Mouse (Mus musculus): ENCODE measurements around the gene Cracr2a.

DNA sequence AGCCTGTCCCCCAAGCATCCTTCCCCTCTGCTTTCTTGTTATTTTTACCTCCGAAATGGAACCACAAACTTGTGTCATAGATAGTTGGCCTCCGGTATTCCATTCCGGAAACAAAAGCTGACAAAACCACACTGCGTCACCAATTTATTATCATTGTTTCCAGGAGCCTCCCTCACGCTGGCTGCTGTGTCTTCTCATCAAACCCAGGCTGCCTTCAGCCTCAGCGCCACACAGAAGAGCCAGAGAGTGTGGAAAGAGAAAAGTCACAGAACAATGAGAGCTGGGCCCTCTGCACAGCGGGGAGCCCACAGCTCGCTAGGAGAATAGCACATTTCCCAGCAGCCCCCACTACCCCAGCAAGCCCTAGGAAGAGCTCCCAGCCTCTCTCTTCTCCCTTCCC is 162.0 kb downstream of the Cracr2a start:
- no peak for TF ChIP-seq CTCF (IDR thresholded peaks at IDR 0.05; ENCODE audit: low read depth, low read length)
- TF ChIP-seq GATA1 (IDR thresholded peaks at IDR 0.05; ENCODE audit: borderline replicate concordance, low read length): no peak
- TF ChIP-seq TAL1 (conservative IDR thresholded peaks at IDR 0.05; ENCODE audit: low read depth, low read length): no peak
- no peak for TF ChIP-seq GATA2 (IDR thresholded peaks at IDR 0.05; ENCODE audit: borderline replicate concordance, low read depth, low read length)

Data from G1E (cell line).